Mouse (Mus musculus) cerebellum, adult 2 months (tissue): ENCODE measurements at regions not wholly inside any gene's neighbourhood (a gene's known extent, or its start where the extent isn't known, plus 50 kb on each side); places are given as distances from the start of the nearest gene placed in this dataset.

Experiments used
- DNase-seq, 2 experiments: peaks; one replicate each; pipeline ENCODE4 v3.0.0; 2021
- H3K27ac ChIP-seq: fragments of 200-500 bp; 2 replicates; pipeline ENCODE4 v1.5.1; 2012; ENCODE audit warnings: low read length, control low read depth, inconsistent platforms; ENCODE audit not compliant: insufficient read depth
- H3K27me3 ChIP-seq: fragments of 200-500 bp; 2 replicates; pipeline ENCODE4 v1.6.1; 2012; ENCODE audit warnings: inconsistent platforms, mild to moderate bottlenecking, low read length, moderate library complexity; ENCODE audit not compliant: control insufficient read depth, insufficient read depth
- H3K4me1 ChIP-seq: fragments of 200-500 bp; 2 replicates; pipeline ENCODE4 v1.6.1; 2011; ENCODE audit warnings: low read length; ENCODE audit not compliant: control insufficient read depth, insufficient read depth
- H3K4me3 ChIP-seq: fragments of 200-500 bp; replicated peaks from 2 replicates; pipeline ENCODE3; 2011; ENCODE audit warnings: mild to moderate bottlenecking, low read depth, low read length, control low read depth; ENCODE audit not compliant: insufficient read depth
- CTCF ChIP-seq: fragments of 200-500 bp; IDR thresholded peaks from 2 replicates; pipeline ENCODE4 v1.5.1; 2011; ENCODE audit warnings: low read depth, mild to moderate bottlenecking, control low read depth, low read length, moderate library complexity, borderline replicate concordance; ENCODE audit not compliant: insufficient read depth
- POLR2A ChIP-seq: fragments of 200-500 bp; IDR thresholded peaks from 2 replicates; pipeline ENCODE4 v1.6.1; 2011; ENCODE audit warnings: low read length, control low read depth, borderline replicate concordance; ENCODE audit not compliant: insufficient read depth
- whole genome bisulfite sequencing: fragments of 180-500 bp; shearing (Covaris S2); methylation state at CpG from one replicate; pipeline ENCODE4 v1.1.7; 2018; 5-methylcytosine and 5-hydroxymethylcytosine counted together

- WGBS: 71% methylated on average over 8 of the region's 8 CpGs
- H3K4me1 ChIP-seq: no peaks in the 10 kb centered on the region
- TF ChIP-seq POLR2A (no peak), CTCF (no peak)
- H3K4me3 ChIP-seq: no peak overlapping the region
- no peaks in the 10 kb centered on the region for H3K27me3 ChIP-seq
- H3K27ac ChIP-seq: no peak overlapping the region
- no peak for DNase-seq
These were observed 176.3 kb upstream of the Crim1 start for GRCm38 (mm10) chr17:78023507-78024355.

- H3K27ac ChIP-seq: no peak overlapping the region
- no peak overlapping the region for H3K4me3 ChIP-seq
- H3K4me1 ChIP-seq: no peaks in the 10 kb centered on the region
- 89% methylated on average over 3 of the region's 3 CpGs for WGBS
- DNase-seq: no peak
- TF ChIP-seq CTCF (no peak), POLR2A (no peak)
- H3K27me3 ChIP-seq: no peaks in the 10 kb centered on the region
These were observed 175.7 kb upstream of the Crim1 start for GRCm38 (mm10) chr17:78024356-78024723.

DNA sequence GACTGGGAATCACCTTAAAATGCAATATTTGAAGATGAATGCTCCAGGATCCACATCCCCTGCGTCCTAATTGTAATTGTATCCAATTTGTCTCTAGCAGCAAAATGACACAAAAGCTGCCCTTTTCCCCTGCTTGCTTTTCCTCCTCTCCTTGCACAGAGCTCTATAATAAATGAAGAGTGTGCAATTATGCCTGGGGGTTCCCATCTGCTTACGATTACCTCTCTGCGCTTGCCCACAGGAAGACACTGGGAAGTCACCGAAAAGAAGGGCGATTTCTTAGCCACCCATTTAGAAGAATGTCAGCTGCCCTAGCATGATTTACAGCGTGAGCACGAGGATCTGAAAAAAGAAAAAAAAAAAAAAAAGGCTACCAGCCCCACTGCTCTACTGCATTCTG lies 174.8 kb upstream of the Crim1 start:
- H3K4me3 ChIP-seq: no peak overlapping the region
- H3K27ac ChIP-seq: no peak overlapping the region
- TF ChIP-seq CTCF: no peak
- TF ChIP-seq POLR2A: no peak
- H3K27me3 ChIP-seq: no peaks in the 10 kb centered on the region
- 61% methylated on average over 7 of the region's 7 CpGs for WGBS
- peak in 1 of 2 experiments; percentile 10 for DNase-seq
- H3K4me1 ChIP-seq: no peaks in the 10 kb centered on the region

DNA sequence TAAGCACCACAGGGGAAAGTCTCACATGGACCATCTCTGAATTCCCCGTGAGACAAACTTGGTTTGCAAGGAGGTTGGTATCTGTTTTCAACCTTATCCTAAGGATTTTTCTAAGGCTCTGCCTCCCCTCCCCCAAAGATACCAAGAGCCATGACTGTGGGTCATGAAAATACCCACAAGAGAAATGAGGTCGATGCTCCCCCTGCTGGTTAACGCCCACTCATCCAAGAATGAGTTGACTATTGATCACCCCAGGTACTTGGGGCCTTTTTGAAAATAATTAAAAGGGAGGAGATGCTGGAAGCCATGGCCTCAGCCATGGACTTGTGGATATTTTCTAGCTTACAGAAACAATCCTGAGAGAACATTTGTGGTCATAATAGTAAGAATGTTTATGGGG lies 164.4 kb upstream of the Crim1 start:
- Histone ChIP-seq H3K27me3 (no peaks in the 10 kb centered on the region), H3K4me1 (no peaks in the 10 kb centered on the region), H3K27ac (no peak overlapping the region), H3K4me3 (no peak overlapping the region)
- 80% methylated on average over 3 of the region's 3 CpGs for WGBS
- TF ChIP-seq CTCF: no peak
- no peak for TF ChIP-seq POLR2A
- no peak for DNase-seq

- Histone ChIP-seq H3K4me3 (no peak overlapping the region), H3K4me1 (no peaks in the 10 kb centered on the region), H3K27ac (no peak overlapping the region), H3K27me3 (no peaks in the 10 kb centered on the region)
- DNase-seq: no peak
- WGBS: 63% methylated on average over 1 of the region's 1 CpGs
- TF ChIP-seq POLR2A (no peak), CTCF (no peak)
These were observed 159.7 kb upstream of the Crim1 start for GRCm38 (mm10) chr17:78040338-78040737.

GRCm38 (mm10) chr17:78041204-78041603 lies 158.8 kb upstream of the Crim1 start:
- 81% methylated on average over 4 of the region's 4 CpGs for WGBS
- no peak for TF ChIP-seq CTCF
- TF ChIP-seq POLR2A: no peak
- no peak overlapping the region for H3K27ac ChIP-seq
- no peaks in the 10 kb centered on the region for H3K4me1 ChIP-seq
- DNase-seq: no peak
- no peaks in the 10 kb centered on the region for H3K27me3 ChIP-seq
- H3K4me3 ChIP-seq: no peak overlapping the region

- no peaks in the 10 kb centered on the region for H3K27me3 ChIP-seq
- no peaks in the 10 kb centered on the region for H3K4me1 ChIP-seq
- no peak overlapping the region for H3K4me3 ChIP-seq
- TF ChIP-seq POLR2A (no peak), CTCF (no peak)
- no peak for DNase-seq
- no peak overlapping the region for H3K27ac ChIP-seq
- 19% methylated on average over 9 of the region's 9 CpGs for WGBS
These were observed 150.3 kb upstream of the Crim1 start for GRCm38 (mm10) chr17:78049766-78050165.

DNA sequence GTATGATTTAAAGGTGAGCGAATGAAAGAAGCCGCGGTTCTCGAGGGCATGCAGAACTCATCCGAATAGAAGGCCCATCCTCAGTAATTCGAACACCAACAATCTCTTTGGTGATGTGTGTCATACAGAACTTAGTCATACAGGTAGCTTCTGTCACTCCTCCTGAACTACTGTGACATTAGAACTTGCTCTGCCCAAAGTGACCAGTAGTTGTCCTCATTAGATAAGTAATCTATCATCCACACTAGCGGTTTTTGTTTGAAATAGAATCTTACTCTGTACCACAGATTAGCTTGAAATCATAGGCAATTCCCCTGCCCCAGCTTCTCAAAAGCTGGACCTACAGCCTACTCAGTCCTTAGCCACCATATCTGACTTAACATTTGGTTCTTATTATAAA lies 149.8 kb upstream of the Crim1 start:
- Histone ChIP-seq H3K27me3 (no peaks in the 10 kb centered on the region), H3K4me1 (no peaks in the 10 kb centered on the region), H3K4me3 (no peak overlapping the region), H3K27ac (no peak overlapping the region)
- WGBS: 88% methylated on average over 7 of the region's 7 CpGs
- DNase-seq: no peak
- TF ChIP-seq CTCF: no peak
- no peak for TF ChIP-seq POLR2A

- DNase-seq: no peak
- TF ChIP-seq CTCF (no peak), POLR2A (no peak)
- H3K4me3 ChIP-seq: no peak overlapping the region
- no peaks in the 10 kb centered on the region for H3K27me3 ChIP-seq
- H3K27ac ChIP-seq: no peak overlapping the region
- H3K4me1 ChIP-seq: no peaks in the 10 kb centered on the region
These were observed 124.2 kb upstream of the Crim1 start for GRCm38 (mm10) chr17:78075892-78076291.
